Mouse (Mus musculus): ENCODE results near the gene Ttc7b. TPM values are rescaled to one million over a fixed set of nuclear protein-coding genes. Genes with fewer than 3 reads are reported as not detected.

The Ttc7b gene
- total RNA-seq, 4 experiments from 2014 or later: 89.9 to 102 (median 95.5) TPM

GRCm38 (mm10) chr12:100269967-100270662 lies 250.5 kb downstream of the Ttc7b start:
- no peak for DNase-seq

- DNase-seq: no peak
These were observed 252.6 kb downstream of the Ttc7b start for GRCm38 (mm10) chr12:100268011-100268410.

GRCm38 (mm10) chr12:100265546-100266309 lies 254.9 kb downstream of the Ttc7b start:
- DNase-seq: peak; percentile 58

GRCm38 (mm10) chr12:100264941-100265340 lies 255.7 kb downstream of the Ttc7b start:
- no peak for DNase-seq

GRCm38 (mm10) chr12:100262846-100263245 lies 257.8 kb downstream of the Ttc7b start:
- no peak for DNase-seq

- no peak for DNase-seq
These were observed 258.9 kb downstream of the Ttc7b start for GRCm38 (mm10) chr12:100261761-100262160.

- no peak for DNase-seq
These were observed 260.5 kb downstream of the Ttc7b start for GRCm38 (mm10) chr12:100260151-100260550.

- DNase-seq: no peak
These were observed 262.8 kb downstream of the Ttc7b start for GRCm38 (mm10) chr12:100257779-100258178.

- no peak for DNase-seq
These were observed 265.1 kb downstream of the Ttc7b start for GRCm38 (mm10) chr12:100255441-100255949.

GRCm38 (mm10) chr12:100254471-100254870 lies 266.2 kb downstream of the Ttc7b start:
- no peak for DNase-seq

Other genes with a start within 250 kb of the Ttc7b start
- 1 to 10 TPM; 4.7 to 8.7 (median 6.9) TPM for gene Rps6ka5, start 206.2 kb upstream of the Ttc7b start, total RNA-seq (2022)